Mouse (Mus musculus) midbrain, embryonic 13.5 days (tissue): ENCODE data around the gene Dctn2. TPM values are rescaled to one million over a fixed set of nuclear protein-coding genes. Genes with fewer than 3 reads are reported as not detected.

Source experiments
- ATAC-seq: fragments of 200-750 bp; cut with Nextera tagmentation; 2 replicates; pipeline ENCODE4 v1.8.0; 2017; ENCODE audit warnings: mild to moderate bottlenecking, moderate TSS enrichment, moderate library complexity
- H3K27ac ChIP-seq: fragments of 300-500 bp; sonication (generic); 2 replicates; pipeline ENCODE4 v1.5.1; 2015; ENCODE audit warnings: inconsistent platforms, mild to moderate bottlenecking, moderate library complexity
- H3K27me3 ChIP-seq: fragments of 300-500 bp; sonication (generic); 2 replicates; pipeline ENCODE4 v1.6.1; 2015; ENCODE audit warnings: mild to moderate bottlenecking, inconsistent platforms
- H3K36me3 ChIP-seq: fragments of 300-500 bp; sonication (generic); 2 replicates; pipeline ENCODE4 v1.6.1; 2015; ENCODE audit warnings: mild to moderate bottlenecking, inconsistent platforms
- H3K4me1 ChIP-seq: fragments of 300-500 bp; sonication (generic); replicated peaks from 2 replicates; pipeline ENCODE4 v1.6.1; 2015; ENCODE audit warnings: inconsistent platforms
- H3K4me2 ChIP-seq: fragments of 300-500 bp; sonication (generic); replicated peaks from 2 replicates; pipeline ENCODE4 v1.6.1; 2015; ENCODE audit warnings: moderate library complexity, mild to moderate bottlenecking, inconsistent platforms
- H3K4me3 ChIP-seq: fragments of 300-500 bp; sonication (generic); replicated peaks from 2 replicates; pipeline ENCODE4 v1.5.1; 2015; ENCODE audit warnings: mild to moderate bottlenecking, inconsistent platforms
- H3K9ac ChIP-seq: fragments of 300-500 bp; sonication (generic); replicated peaks from 2 replicates; pipeline ENCODE4 v1.6.1; 2015; ENCODE audit warnings: mild to moderate bottlenecking, inconsistent platforms
- H3K9me3 ChIP-seq: fragments of 300-500 bp; sonication (generic); 2 replicates; pipeline ENCODE4 v1.6.1; 2016; ENCODE audit warnings: mild to moderate bottlenecking, inconsistent platforms
- WGBS: fragments of 180-500 bp; shearing (Covaris S2); methylation state at CpG from one replicate; pipeline ENCODE4 v1.1.7; 2015; 5-methylcytosine and 5-hydroxymethylcytosine counted together
- polyA plus RNA-seq: library from polyadenylated mRNA; unstranded; fragments of >200 nt; fragmentation: Nextera tagmentation; extraction: Ambion mirVana; gene quantifications from 2 replicates; pipeline ENCODE4 v1.2.1, GENCODE M21; 2015

Gene Dctn2
- polyA plus RNA-seq, 1 experiment from 2014 or later, result 310 TPM

DNA sequence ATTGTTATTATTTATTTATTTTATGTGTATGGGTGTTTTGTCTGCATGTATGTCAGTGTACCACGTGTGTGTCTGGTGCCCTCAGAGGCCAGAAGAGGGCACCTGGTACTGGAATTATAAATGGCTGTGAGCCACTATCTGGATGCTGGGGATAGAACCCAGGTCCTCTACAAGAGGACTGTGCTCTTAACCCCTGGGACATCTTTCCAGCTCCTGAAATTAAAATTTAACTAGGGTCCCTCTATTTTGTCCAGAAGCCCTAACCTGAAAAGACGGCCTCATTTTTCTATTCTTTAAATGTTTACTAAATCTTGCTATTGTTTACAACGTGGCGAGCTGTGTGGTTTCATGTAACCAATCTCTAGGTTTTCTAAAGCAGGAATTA lies 449 bp upstream of the Dctn2 start:
- ATAC-seq, result peak; percentile 24; the same call in 1 of the 2 replicates
- Histone ChIP-seq H3K9ac (no peak overlapping the region), H3K4me2 (peak overlapping the region; percentile 92), H3K4me3 (peak overlapping the region; percentile 97), H3K4me1 (peaks cover 53% of the 10 kb centered on the region), H3K9me3 (no peaks in the 10 kb centered on the region), H3K27me3 (peaks cover 12% of the 10 kb centered on the region), H3K27ac (no peak overlapping the region; the same call in 1 of the 2 replicates), H3K36me3 (peaks cover 23% of the 10 kb centered on the region)
- WGBS, result 22% methylated on average over 4 of the region's 4 CpGs

DNA sequence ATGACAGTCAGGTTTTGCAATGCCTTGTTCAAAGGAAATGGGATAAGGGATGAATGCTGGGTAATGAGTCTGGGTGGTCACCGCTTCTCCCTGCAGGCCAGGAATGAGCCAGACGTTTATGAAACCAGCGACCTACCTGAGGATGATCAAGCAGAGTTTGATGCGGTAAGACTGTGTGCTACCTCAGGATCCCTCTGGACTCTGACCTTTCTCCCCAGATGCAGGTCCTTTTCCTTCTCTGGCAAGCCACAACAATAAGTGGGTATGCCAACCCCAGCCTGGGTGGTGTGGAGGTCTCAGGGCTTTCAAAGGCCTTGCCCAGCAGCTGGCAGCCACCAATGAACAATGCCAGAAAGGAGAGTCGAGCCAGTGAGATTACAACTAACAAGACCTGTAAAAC lies 1.1 kb downstream of the Dctn2 start:
- 72% methylated on average over 5 of the region's 5 CpGs for WGBS
- ATAC-seq, result no peak
- no peaks in the 10 kb centered on the region for H3K9me3 ChIP-seq
- peak overlapping the region; percentile 97 for H3K4me3 ChIP-seq
- H3K4me2 ChIP-seq, result peak overlapping the region; percentile 92
- peak overlapping the region; percentile 100 for H3K9ac ChIP-seq
- peaks cover 43% of the 10 kb centered on the region for H3K4me1 ChIP-seq
- peaks cover 12% of the 10 kb centered on the region for H3K27me3 ChIP-seq
- peaks cover 38% of the 10 kb centered on the region for H3K36me3 ChIP-seq
- peak overlapping the region; percentile 35 for H3K27ac ChIP-seq

DNA sequence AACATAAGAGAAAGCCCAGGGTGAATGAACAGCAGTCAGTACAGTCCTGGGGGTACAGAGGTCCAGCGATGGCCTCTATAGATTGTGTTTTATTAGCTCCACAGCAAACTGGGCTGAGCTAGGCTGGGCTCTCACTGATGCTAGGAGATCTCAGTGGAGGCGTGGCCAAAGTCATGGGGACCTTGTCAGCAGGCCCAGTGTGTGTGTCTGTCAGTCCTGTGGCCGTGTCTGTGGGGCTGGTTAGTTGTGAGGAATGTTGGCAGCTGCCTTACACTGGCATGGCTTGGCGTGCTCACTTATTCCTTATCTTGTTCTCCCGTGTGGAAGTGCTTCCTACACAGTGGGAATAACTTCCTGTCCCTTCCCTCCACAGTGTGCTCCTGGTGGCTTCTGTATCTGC lies 2.2 kb downstream of the Dctn2 start:
- 84% methylated on average over 5 of the region's 5 CpGs for WGBS
- peaks cover 49% of the 10 kb centered on the region for H3K36me3 ChIP-seq
- H3K27ac ChIP-seq, result no peak overlapping the region
- peaks cover 12% of the 10 kb centered on the region for H3K27me3 ChIP-seq
- no peak for ATAC-seq
- H3K9ac ChIP-seq, result peak overlapping the region; percentile 39; the same call in 1 of the 2 replicates
- H3K4me2 ChIP-seq, result 0 out of 2 replicates have a peak overlapping the region, but pooled peaks have one; percentile 9
- peaks cover 40% of the 10 kb centered on the region for H3K4me1 ChIP-seq
- H3K9me3 ChIP-seq, result no peaks in the 10 kb centered on the region
- H3K4me3 ChIP-seq, result no peak overlapping the region

DNA sequence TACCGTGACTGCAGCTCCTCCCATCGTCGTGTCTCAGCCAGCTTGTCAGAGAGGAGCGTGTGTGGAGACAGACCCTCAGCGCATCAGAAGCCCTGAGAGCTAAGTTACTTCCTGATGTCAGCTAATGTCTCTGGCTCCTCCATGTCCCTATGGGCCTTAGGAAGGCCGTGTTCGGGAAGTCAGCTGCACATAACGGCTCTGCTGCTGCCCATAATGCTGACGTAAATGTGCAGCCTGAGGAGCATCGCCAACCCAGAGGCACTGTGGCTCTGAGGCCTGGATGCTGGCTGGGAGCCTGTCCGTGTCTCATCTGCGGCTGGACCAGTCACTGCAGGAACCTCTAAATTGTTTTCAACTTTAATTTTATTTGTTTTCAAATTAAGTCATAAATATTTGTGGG lies 2.9 kb downstream of the Dctn2 start:
- no peak for ATAC-seq
- H3K4me1 ChIP-seq, result peaks cover 37% of the 10 kb centered on the region
- peak overlapping the region; percentile 39; the same call in 1 of the 2 replicates for H3K9ac ChIP-seq
- no peak overlapping the region; the same call in 1 of the 2 replicates for H3K27ac ChIP-seq
- H3K27me3 ChIP-seq, result peaks cover 10% of the 10 kb centered on the region
- peaks cover 55% of the 10 kb centered on the region for H3K36me3 ChIP-seq
- no peak overlapping the region for H3K4me3 ChIP-seq
- WGBS, result 86% methylated on average over 12 of the region's 12 CpGs
- no peaks in the 10 kb centered on the region for H3K9me3 ChIP-seq
- H3K4me2 ChIP-seq, result 0 out of 2 replicates have a peak overlapping the region, but pooled peaks have one; percentile 5

DNA sequence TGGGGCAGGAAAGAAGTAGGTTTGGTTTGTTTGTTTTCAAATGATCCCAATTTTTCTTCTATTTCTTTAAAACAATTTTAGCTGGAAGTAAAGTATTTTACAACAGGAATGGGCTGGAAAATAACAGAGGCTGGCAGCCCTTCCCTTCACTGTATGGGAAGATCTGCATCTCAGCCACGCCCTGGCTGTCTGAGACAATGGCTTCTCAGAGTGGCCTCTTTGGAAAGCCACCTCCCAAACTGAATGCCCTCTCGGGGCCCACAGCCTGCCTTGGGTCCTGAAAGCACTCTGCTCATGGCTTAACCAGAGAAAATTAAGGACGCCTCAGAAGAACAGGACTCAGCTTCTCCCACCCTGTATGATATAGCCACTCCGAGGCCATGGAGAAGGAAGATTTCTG lies 3.7 kb downstream of the Dctn2 start:
- Histone ChIP-seq H3K4me3 (no peak overlapping the region), H3K9ac (peak overlapping the region; percentile 41; the same call in 1 of the 2 replicates)

DNA sequence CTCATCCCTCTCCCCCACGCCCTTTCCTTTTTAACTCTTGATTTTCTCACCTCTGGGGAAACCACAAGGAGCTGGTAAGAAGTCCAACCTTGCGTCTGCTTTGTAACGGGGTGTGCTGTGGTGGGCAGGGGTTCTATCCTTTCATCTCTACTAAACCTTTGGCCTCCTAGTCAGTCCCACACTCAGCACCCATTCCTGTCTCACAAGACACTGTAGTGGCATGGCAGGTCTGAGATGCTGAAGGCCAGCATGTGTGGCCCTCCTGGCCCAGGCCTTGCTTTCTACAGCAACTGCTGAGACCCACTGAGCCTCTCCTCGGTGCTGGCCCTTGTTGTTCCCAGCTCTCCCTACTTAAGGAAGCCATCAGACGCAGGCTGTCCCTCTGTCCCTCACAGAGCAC lies 6.2 kb downstream of the Dctn2 start:
- H3K27me3 ChIP-seq, result no peaks in the 10 kb centered on the region
- ATAC-seq, result no peak
- WGBS, result 88% methylated on average over 5 of the region's 5 CpGs

More for the DNA sequence above, 3.7 kb downstream of the Dctn2 start:
- Histone ChIP-seq H3K4me1 (peaks cover 37% of the 10 kb centered on the region), H3K27me3 (peaks cover 2% of the 10 kb centered on the region; the same call in 1 of the 2 replicates), H3K4me2 (no peak overlapping the region), H3K36me3 (peaks cover 64% of the 10 kb centered on the region), H3K9me3 (no peaks in the 10 kb centered on the region), H3K27ac (no peak overlapping the region)
- ATAC-seq, result no peak
- WGBS, result 77% methylated on average over 4 of the region's 4 CpGs

DNA sequence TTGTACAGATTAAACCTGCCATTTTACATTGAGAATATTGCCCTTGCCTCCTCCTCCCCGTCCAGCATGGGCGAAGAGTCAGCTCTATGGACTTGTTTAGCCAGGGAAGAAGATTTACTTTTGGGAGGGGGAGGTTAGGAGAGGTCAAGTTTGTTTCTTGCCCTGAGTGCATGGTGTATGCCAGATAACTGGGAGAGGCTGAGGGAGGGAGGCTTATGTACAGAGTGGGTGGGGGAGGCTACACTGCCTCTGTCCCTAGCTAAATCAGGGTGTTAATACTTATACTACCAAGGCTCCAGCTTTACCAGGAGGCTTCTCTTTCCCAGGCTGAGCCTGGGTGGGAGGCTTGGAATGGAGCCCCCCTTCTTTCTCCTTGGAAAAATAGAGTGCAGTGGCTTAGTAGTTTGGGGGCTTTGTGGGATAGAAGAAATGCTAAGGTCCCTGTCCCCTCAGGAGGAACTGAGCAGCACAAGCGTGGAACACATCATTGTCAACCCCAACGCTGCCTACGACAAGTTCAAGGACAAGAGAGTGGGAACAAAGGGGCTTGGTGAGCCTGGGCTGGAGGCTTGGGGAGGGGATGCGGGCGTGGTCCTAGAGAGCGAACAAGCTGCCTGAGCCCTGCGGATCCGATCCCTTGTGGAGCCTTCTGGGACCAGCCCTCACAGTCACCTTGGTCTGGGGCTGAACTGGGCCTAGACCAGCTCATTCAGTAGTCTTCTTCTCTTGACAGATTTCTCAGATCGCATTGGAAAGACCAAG lies 8.3 kb downstream of the Dctn2 start:
- peaks cover 96% of the 10 kb centered on the region for H3K36me3 ChIP-seq
- WGBS, result 81% methylated on average over 11 of the region's 11 CpGs
- no peak for ATAC-seq

More for the DNA sequence above, 6.2 kb downstream of the Dctn2 start:
- no peak overlapping the region for H3K9ac ChIP-seq
- H3K9me3 ChIP-seq, result no peaks in the 10 kb centered on the region
- no peak overlapping the region for H3K4me3 ChIP-seq
- no peak overlapping the region for H3K4me2 ChIP-seq
- no peak overlapping the region for H3K27ac ChIP-seq
- peaks cover 31% of the 10 kb centered on the region for H3K4me1 ChIP-seq
- peaks cover 89% of the 10 kb centered on the region for H3K36me3 ChIP-seq

DNA sequence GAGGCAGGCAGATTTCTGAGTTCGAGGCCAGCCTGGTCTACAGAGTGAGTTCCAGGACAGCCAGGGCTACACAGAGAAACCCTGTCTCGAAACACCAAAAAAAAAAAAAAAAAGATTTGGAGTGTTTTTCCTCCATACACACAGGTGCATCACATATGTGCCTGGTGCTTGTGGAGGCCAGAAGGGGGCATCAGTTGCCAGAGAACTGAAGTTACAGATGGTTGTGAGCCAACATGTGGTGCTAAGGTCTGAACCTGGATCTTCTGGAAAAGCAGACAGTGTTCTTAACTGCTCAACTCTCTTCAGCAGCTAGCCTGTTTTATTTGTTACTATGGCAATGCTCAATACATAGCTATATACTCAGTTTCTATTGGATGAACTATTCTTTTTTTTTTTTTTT lies 13.6 kb downstream of the Dctn2 start:
- WGBS, result 95% methylated on average over 2 of the region's 2 CpGs
- ATAC-seq, result no peak
- Histone ChIP-seq H3K9ac (no peak overlapping the region), H3K27me3 (no peaks in the 10 kb centered on the region), H3K27ac (no peak overlapping the region), H3K9me3 (no peaks in the 10 kb centered on the region), H3K4me3 (no peak overlapping the region), H3K4me2 (no peak overlapping the region), H3K4me1 (peaks cover 4% of the 10 kb centered on the region; the same call in 1 of the 2 replicates), H3K36me3 (peaks cover 99% of the 10 kb centered on the region)

More for the DNA sequence above, 8.3 kb downstream of the Dctn2 start:
- Histone ChIP-seq H3K9me3 (no peaks in the 10 kb centered on the region), H3K27me3 (no peaks in the 10 kb centered on the region), H3K4me3 (no peak overlapping the region), H3K27ac (no peak overlapping the region), H3K4me2 (no peak overlapping the region), H3K4me1 (peaks cover 10% of the 10 kb centered on the region), H3K9ac (no peak overlapping the region)

DNA sequence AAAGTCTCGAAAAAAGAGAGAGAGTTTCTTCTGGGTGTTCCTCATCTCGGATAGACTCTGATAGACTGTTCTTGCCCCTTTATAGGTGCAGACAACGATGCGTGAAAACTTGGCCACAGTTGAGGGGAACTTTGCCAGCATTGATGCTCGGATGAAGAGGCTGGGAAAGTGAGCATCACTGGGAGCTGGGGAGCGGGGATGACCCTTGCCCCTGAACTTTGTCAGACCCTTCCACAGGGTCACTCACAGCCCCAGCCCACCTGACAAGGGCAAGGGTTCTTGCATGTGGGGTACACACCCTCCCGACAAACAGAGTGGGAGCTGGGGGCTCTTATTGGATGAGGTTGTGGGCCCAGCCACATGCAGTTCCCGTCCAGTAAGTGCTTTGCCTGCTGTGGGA lies 15.1 kb downstream of the Dctn2 start:
- H3K36me3 ChIP-seq, result peaks cover 99% of the 10 kb centered on the region
- no peak overlapping the region for H3K27ac ChIP-seq
- H3K9me3 ChIP-seq, result no peaks in the 10 kb centered on the region
- peaks cover 20% of the 10 kb centered on the region for H3K4me1 ChIP-seq
- no peak overlapping the region for H3K4me3 ChIP-seq
- H3K9ac ChIP-seq, result no peak overlapping the region
- no peak for ATAC-seq
- 89% methylated on average over 8 of the region's 8 CpGs for WGBS
- H3K4me2 ChIP-seq, result no peak overlapping the region
- no peaks in the 10 kb centered on the region for H3K27me3 ChIP-seq

DNA sequence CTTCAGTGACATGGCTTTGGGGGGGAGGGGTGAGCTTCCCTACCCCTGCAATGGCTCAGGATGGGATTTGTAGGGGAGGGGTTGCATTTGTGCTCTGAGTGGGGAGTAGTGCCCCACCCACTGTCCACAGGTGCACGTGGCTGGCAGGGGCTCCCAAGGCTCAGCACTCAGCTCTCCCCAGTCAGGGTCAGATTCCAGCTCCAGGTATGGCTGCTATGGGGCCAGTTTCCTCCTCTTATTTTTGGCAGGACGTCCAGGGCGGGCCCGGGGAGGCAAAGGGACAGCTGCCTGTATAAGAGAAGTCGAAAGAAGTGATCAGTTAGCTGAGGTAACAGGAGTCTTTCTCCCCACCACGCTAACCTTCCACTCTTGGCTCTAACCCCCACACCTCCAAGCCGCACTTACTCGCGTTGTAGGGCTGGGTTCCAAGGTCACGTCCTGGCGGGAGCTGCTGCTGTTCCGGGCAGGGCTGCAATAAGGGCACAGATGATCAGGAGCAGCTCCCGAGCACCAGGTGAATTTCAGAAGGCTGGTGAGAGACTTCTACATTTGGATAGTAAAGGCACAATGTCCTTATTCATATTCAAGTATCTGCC lies 16.6 kb downstream of the Dctn2 start:
- no peak for ATAC-seq
- peaks cover 96% of the 10 kb centered on the region for H3K36me3 ChIP-seq
- H3K9me3 ChIP-seq, result no peaks in the 10 kb centered on the region
- peaks cover 34% of the 10 kb centered on the region for H3K4me1 ChIP-seq
- H3K27me3 ChIP-seq, result no peaks in the 10 kb centered on the region
- WGBS, result 89% methylated on average over 13 of the region's 13 CpGs
- H3K9ac ChIP-seq, result no peak overlapping the region
- H3K4me3 ChIP-seq, result no peak overlapping the region
- no peak overlapping the region for H3K4me2 ChIP-seq
- H3K27ac ChIP-seq, result 0 out of 2 replicates have a peak overlapping the region, but pooled peaks have one; percentile 45

DNA sequence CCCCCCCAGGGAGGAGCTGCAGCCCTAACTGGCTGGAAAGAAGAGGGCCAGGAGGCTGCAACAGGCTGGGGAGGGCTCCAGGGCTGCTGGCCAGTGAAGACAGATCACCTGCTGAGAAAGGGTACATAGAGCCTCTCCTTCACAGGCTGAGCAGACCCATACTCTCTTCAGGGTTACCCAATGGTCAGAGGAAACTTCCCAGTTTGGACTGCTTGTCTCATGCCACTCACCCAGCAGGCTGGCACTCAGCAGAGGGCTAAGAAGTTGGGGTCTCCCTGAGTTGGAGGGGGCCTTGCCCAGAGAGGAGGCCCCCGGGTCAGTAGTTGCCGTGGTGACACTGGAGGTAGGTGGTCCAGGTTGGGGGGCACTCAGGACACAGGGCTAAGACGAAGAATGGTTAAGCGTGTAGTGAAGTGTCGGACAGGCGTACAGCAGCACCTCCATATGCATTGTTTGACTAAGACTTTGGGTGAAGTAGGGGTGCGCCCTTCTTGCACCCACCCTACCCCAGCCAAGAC lies 18.0 kb downstream of the Dctn2 start:
- Histone ChIP-seq H3K27ac (no peak overlapping the region), H3K4me3 (no peak overlapping the region), H3K36me3 (peaks cover 81% of the 10 kb centered on the region), H3K4me2 (no peak overlapping the region), H3K9me3 (no peaks in the 10 kb centered on the region), H3K27me3 (no peaks in the 10 kb centered on the region), H3K4me1 (peaks cover 40% of the 10 kb centered on the region), H3K9ac (no peak overlapping the region)
- WGBS, result 88% methylated on average over 7 of the region's 7 CpGs
- ATAC-seq, result no peak
